Mouse (Mus musculus) layer of hippocampus, postnatal 36 days (tissue): ENCODE results near the gene Eps15. TPM values are rescaled to one million over a fixed set of nuclear protein-coding genes. Genes with fewer than 3 reads are reported as not detected.

Source experiments
- DNase-seq, 2 experiments: peaks; one replicate each; pipeline ENCODE4 v3.0.0; 2022
- total RNA-seq, 2 experiments: library from RNA; stranded (reverse); gene quantifications; 2 replicates each; pipeline ENCODE4 v1.2.3; 2021

The Eps15 gene
- total RNA-seq, 2 experiments from 2014 or later, result 236 to 254 TPM

DNA sequence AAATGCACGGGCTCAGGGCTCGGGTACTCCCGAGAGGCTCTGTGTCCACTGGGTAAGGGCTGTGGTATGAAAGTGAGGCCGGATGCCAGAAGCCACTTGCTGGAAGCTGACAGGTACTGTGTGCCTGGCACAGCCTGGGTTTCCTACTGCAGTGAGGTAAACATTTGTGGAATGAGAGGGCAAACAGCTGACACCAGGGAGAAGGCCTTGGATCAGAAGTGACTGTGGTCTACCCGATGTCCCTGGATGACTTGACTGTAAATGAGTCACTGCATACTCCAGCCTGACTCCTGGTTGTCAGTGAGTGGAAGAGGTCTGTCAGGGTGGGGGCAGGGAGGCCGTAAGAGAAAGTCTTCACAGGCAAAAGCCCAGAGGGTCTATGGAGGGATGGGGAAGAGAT, 153.6 kb downstream of the Eps15 start:
- no peak for DNase-seq

DNA sequence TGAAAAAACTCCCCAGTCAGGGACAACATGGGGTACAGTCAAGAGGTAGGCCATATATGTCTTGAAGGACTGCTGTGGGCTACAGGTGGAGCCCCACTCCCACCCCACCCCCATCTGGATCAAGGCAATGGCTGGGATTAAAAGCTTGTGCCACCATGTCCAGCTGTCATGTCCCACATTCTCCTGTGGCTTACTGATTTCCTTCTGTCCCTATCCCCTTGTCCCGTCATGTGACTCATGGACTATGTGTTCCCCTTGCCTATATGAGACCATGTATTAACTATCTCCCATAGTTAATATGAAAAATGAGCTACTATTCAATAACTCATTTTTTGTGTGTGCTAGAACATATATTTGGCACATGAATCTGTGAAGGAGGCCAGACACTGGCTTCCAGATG, 154.2 kb downstream of the Eps15 start:
- DNase-seq, result no peak

Other genes with a start within 250 kb of the Eps15 start
- gene Osbpl9, start 78.0 kb upstream of the Eps15 start, total RNA-seq, result 10 to 100 TPM; 50.6 to 54.0 TPM
- under 1 TPM; 0.71 to 0.75 TPM for gene Calr4, start 45.8 kb upstream of the Eps15 start, total RNA-seq
- 1 to 10 TPM; 1.2 to 1.9 TPM for gene Ttc39a, start 126.4 kb downstream of the Eps15 start, total RNA-seq
- 100 to 1,000 TPM; 181 to 188 TPM for gene Rnf11, start 204.5 kb downstream of the Eps15 start, total RNA-seq